Mouse (Mus musculus) thymus, postnatal 25 days (tissue): Measurements from ENCODE around the gene Plagl1.

Experiments used
- DNase-seq: peaks from one replicate; pipeline ENCODE4 v3.0.0; 2022

The Plagl1 gene

DNA sequence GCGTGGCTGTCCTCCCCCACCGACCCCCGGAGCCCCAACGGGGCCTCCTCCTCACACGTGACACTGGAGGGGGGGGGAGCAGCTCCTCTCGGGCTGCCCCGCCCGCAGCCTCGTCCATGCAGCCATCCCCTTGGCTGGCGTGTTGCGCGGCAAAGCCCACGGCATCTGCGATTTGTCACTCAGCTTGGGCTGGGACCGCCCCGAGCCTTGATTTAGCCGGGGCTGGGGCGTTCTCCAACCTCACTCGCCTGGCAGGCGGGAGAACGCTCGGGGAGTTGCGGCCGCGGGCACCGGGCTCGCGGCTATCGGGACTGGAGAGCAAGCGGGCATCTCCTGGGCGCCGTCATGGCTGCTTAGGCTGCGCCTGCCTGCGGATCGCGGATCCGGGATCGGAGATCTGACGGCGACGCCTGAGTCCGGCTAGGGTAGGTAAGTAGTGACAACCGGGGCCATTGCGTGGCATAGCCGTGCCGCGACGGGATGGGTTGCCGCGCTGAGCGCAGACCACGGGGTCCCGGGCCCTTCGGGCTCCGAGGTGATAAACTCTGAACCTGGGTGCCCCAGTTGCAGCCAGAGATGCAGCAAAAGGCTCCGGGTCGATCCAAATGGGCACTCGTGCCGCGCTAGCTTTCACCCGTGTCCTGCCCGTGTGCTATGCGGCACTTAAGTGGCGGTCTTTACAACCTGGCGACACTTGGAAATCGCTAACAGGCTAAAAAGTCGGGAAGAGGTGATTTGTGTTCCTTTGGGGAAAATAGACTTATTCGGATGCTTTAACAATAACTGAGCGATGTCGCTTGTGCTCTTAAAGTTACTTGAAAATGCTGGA, 30.5 kb downstream of the Plagl1 start:
- DNase-seq = peak; percentile 36

DNA sequence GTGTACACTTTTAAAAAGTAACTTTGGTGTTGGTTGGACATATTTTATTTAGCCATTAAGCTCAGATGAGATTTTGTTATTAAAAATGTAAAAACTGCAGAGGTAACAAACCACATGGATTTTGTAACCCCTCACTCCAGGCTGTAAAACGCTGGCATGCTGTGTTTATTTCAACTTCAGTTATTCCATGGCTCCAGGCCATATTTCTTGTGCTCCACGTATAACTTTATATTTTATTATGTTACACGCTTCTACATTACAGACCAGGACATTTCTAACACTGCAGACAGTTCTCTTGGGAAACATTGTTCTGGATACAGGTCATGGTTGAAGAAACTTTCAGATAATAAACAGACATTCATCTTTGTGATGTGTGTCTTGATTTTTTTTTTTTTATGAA, 32.7 kb downstream of the Plagl1 start:
- no peak for DNase-seq

DNA sequence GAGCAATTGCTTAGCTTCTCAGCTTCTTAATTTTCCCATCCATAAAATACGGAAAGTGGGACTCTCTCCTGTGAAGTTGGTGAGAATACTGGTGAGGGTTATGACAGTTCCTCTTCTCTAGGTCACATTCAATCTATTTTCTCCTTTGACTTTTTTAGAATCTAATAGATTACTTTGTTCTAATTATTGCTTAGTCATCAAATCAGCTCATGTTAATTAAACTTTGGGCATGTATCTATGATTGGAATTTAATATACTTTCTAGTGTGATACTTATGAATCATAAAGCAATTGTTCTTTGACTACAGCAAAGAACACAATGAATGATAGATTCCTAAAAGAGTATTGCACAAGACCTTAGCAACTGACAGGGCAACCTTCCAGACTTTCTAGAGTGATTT, 38.6 kb downstream of the Plagl1 start:
- DNase-seq = no peak

DNA sequence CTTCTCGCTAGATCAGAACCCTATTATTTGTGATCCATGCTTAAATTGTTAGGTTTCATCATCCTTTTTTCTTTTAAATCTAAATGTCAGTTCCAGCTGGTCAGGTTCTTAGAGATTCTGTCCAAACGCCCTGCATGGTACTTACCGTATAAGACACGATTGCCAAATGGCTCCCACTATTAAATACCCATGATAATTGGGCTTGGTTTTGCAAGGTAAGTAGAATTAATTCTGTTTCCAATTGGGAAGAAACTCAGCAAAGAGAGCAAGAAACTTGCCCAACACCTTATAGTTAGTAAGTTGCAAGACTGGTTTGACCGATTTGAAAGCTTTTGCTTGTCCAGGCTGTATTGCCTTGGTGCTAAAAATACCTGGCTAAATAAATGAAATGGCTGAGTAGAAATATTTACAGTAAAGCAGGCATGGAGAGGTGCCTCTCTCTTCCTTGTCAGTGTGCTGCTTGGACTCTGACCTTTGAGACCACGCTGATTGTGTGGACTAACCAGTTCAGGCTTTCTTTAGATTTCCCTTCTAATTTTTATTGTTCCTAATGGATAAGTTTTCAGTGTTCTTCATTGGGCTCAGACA, 39.9 kb downstream of the Plagl1 start:
- no peak for DNase-seq

DNA sequence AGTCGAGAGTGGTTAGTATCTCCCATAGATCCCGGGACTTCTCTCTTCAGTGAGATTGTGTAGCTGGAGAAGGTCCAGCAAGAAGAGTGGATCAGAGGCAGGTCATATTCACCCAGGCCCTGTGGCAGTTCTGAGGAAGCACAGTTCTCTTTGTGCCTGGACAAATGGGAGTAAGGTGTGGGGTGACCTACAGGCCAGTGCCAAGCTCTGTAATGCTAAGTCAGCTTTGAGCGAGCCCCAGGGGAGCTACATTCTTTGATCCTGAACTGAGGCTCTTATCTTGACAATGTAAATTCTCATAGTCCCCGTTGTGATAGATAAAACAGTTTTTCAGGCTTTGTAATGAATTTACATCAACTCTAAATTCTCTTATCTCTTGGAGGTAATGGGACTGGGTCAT, 42.1 kb downstream of the Plagl1 start:
- no peak for DNase-seq

DNA sequence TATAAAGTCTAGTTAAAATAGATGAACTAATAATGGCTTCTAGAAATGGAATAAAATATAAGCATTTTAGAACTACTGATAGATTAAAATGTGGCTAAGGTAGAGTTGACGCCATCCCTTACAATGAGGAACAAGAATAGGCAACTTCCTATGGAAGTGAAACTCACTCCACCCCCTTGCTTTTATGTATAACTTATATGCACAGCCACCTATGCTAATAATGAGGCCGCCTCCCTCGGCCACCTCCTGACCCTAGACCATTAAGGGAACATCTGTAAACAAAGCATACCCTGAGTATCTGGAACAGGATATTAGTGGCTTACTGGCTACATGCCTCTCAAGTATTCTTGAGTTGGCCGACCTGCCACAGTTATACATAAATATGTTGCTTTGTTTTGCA, 43.5 kb downstream of the Plagl1 start:
- no peak for DNase-seq

DNA sequence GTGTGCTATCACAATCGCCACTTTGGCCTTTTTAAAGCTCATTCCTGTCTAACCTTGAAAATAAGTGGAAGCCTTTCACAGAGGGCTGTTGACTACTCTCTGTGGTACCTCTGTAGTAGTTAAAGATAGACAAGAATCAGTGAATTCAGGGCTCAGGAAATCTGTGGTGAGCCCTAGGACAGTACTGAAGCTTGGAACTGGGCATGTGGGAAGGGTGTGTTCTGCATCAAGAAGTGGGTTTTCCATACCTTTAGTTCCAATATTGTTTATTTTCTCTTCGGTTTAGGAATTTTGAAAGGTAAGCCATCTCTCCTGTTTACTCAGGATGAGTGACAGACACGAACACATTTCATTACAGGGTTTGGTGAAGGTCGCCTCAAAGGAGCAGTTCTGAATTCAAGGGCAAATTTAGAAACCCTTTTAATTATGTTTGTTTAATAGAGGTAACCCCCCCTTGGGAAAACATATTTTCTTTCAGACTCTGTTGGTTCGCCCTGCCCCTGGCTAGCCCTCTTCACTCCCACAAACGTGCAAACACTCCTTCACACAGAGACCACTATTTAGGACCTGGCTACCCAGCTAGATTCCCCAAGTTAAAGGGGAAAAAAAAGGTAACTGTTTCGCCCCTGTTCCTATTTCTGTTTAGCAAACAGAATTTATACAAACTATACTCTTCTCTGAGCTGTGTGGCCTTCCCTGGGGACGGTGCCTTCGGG, 46.8 kb downstream of the Plagl1 start:
- DNase-seq = no peak

DNA sequence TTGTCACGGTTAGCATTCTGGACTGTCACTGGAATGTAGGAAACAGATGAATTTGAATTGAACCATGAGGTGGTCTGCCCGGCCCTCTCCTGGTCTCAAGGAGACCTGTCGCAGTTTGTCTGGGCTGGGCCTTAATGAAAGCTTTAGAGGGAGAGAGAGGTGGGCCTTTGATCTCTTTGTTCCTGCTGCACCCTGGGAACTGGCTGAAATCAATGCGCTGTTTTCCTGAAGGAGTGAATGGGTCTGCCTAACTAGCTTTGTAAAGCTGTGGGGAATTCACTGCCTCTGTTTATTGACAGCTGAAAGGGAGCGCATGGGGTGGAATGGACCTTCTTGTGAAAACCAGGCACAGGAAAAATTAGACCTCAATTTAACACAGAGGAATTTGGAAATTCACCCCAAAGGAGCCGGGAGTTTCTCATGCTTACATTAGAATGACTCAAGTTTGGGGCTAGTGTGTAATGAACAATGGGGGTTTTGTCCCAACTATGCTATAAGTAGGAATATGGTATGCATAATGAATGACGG, 47.8 kb downstream of the Plagl1 start:
- DNase-seq = no peak

DNA sequence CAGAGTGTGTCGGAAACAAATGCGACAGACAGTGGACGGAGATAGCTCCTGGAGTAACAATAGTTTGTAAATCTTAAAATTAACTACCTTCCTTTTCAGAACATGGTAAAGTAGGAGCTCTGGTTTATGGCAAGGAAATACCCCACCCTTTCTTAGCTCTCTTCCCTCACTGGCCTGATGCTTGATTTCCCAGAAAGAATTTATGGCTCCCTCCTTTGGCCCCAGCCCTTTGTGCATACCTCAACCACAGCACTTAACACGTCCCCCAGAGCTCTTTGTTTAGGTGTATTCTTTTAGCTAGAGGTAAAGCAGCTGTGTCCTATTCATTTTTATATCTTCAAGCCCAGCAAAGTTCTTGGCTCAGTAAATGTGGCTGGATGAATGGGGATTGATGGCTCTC, 48.5 kb downstream of the Plagl1 start:
- DNase-seq = no peak

DNA sequence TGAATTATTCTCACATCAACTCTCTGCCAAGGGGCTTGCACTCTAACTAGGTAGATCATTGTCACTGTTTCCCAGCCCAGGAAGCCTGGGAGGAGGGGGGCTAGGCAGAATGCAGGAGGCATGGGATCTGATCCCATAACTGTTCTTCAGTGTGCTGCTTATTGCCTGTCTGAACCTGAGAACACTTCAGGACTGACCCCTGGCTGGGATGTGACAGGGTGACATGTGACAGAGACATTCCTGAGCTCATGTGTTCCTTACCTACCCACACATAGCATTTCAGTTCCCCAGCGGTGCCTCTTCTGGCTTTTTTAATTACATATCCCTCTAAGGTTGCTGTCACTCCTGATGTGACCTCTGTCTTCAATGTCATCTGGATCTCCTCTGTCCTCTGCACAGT, 49.5 kb downstream of the Plagl1 start:
- DNase-seq = no peak

DNA sequence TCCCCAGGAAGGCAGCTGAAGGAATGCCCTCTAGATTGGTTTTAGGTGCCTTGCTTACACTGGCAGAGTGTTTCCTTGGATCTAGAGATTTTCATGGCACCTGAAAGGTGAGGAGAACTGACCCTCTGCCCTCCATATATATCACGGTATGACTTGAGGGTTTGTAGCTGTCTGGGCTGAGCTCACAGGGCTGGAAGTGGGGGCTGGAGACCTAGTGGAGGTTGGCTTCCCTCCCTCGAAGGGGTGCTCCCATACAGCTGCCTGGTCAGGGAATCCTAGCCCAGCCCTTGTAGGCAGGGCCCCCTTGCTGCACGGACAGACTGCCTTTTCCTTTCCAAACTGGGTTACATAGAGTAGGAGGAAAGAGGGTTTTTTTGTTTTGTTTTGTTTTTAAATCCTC, 52.5 kb downstream of the Plagl1 start:
- DNase-seq = no peak

DNA sequence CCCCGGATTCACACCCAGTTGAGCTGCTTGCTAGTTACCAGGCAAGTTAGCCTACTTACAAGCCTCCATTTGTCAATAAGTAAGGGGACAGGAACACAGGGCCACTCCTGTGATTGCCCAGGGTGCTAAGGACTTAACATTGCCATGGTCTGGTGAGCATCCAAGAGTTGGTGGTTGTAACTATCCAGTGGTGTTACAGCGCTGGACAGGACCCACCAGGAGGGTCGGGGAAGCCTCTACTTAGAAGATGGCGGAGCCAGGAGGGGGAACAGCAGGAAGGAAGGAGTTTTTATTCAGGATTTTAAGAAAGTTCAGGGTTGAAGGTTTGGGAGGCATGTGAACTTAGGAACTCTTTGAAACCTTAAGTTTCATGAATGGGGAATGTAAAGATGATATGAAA, 53.3 kb downstream of the Plagl1 start:
- DNase-seq = no peak

DNA sequence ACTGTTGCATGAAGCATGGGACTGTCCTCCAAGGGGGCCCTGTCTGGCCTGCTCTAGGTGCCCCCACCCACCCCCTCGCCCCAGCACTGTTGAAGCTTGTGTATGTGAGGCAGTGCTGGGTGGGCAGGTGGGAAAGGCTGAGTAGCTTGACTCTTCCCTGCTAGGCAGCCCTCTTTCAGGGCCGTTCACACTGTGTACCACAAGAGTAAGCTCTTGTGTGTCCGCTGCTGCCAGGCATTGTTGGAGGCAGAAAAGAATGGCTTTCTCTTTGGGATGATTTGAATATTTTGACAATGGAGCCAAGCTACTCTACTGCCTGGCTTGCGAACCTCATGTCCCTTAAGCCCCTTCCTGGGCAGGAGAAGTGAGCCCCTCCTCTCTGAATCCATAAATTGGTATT, 54.7 kb downstream of the Plagl1 start:
- DNase-seq = no peak

DNA sequence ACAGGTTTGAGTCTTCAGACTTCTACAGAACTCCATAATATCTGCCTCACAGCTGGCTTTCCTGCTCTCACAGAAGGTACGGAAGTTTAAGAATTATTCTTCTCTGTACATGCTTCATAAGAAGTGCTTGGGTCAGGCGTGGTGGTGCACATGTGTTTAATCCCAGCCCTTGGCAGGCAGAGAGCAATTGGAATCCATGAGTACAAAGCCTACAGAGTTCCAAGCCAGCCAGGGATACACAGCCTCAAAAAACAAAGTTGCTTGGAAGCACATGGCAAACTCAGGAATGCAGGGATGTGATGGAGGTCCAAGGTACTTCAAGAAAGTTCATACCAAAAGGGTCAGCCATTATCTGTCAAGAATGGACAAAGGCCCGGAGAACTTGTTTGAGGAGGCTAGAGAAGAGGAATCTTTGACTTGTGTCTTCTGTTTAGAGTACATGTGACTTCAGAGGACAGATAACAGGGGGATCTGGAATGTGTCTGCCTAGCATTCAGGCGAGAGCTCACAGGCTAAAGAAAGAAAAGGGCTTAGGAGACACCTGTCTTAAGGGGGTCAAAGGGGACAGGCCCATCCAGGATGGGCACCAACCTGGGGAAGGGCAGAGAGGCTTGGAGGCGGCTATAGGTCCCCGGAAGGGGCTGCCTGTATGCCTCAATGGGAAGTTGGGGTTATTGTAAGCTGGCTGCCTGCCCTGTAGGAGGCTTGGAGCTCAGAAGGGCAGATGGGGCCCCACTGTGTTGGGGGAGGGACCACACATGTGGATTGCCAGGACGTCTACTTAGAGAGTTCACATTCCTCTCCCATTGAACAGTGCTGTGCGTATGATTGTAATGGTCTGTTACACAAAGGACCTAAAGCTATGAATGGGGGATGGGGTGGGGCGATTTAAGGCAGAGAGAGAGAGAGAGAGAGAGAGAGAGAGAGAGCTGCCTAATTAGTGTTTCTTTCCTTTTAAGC, 56.7 kb downstream of the Plagl1 start:
- DNase-seq = no peak

DNA sequence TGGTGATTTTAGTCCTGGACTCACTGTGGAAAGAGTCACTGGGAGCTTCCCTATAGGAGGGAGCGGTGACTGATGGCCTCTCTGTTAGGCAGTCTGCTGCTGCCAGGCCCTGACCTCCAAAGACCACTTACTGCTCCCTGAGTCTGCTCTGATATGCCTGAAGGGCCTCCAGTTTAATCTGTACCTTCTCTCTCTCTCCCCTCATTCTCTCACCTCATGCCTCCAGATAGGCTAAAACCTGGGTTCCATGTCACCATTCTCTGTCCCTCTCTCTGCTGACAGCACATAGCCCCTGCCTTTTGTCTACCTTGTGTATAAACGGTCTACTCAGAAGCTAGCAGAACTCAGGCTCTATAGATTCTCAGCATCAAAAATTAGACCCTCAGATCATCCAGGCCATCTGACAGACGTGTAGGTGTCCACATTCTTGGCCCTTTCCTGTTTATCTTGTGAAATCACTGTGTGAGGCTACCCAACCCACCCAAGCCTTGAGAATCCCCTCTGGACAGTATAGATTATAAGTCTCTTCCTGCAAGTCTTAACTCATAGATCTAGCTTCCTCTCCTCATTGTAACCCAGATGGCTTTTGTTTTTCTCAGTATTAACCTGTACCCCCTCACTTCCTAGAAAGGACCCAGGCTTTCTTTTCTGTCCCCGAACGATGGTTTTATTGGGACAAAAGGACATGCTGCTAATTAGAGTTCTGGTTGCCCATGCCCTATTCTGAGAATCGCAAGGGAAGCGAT, 57.9 kb downstream of the Plagl1 start:
- DNase-seq = no peak

DNA sequence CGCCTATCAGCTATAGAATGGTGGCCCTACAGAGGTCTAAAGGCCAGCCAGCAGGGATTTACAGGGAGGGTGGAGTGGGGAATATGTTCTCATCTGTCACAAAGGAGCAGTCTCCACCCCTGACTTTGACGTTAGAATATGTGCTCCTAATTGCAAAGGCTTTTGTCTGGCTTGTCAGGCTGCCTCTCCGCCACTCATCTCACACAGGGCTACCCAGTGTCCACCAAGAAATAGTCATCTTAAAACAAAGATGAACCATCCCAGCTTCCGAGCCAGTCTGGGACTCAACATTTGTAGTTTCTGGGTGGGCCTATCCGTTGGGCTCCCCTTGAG, 58.4 kb downstream of the Plagl1 start:
- DNase-seq = no peak

DNA sequence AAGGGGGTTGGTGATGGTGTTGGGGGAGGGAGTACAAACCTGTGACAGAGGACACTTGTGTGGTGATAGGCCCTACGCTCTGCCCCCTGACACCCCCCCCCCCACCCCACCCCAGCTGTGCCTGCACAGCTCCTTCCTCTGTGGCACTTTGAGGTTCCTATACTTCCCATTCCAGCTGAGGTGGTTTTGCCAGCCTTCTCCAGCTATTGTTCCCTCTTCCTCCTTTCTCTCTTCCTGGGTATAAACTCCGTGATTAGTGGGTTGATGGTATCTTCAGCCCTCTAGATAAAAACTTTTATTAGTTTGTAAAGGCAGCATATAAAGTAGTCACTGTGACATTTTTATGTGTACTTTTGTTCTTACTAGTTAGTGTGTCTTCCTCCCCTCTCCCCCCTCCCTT, 59.0 kb downstream of the Plagl1 start:
- DNase-seq = no peak

DNA sequence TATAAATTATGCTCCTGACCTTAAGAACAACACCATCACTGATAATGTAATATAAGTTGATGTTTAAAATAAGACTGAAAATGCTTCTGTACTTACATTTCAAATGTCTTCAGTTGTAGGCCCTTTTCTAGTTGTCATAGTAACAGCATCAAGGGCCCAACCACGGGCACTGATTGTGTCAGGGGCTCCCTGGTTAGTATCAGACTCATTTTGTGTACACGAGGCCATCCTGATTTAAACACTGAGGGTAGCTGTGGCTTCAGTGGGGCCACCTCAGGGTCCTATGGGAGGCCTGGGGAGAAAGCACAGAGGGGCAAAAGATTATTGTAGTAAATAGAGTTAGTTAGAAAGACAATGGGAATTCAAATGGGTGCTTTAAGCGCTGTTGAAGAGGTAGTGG, 65.5 kb downstream of the Plagl1 start:
- no peak for DNase-seq

DNA sequence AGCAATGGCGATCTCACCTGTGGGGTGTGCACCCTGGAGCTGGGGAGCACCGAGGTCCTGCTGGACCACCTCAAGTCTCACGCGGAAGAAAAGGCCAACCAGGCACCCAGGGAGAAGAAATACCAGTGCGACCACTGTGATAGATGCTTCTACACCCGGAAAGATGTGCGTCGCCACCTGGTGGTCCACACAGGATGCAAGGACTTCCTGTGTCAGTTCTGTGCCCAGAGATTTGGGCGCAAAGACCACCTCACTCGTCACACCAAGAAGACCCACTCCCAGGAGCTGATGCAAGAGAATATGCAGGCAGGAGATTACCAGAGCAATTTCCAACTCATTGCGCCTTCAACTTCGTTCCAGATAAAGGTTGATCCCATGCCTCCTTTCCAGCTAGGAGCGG, 67.0 kb downstream of the Plagl1 start:
- peak; percentile 19 for DNase-seq

DNA sequence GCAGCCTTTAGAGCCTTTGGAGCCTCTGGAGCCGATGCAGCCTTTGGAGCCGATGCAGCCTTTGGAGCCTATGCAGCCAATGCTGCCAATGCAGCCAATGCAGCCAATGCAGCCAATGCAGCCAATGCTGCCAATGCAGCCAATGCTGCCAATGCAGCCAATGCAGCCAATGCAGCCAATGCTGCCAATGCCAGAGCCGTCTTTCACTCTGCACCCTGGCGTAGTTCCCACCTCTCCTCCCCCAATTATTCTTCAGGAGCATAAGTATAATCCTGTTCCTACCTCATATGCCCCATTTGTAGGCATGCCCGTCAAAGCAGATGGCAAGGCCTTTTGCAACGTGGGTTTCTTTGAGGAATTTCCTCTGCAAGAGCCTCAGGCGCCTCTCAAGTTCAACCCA, 67.6 kb downstream of the Plagl1 start:
- DNase-seq = no peak

DNA sequence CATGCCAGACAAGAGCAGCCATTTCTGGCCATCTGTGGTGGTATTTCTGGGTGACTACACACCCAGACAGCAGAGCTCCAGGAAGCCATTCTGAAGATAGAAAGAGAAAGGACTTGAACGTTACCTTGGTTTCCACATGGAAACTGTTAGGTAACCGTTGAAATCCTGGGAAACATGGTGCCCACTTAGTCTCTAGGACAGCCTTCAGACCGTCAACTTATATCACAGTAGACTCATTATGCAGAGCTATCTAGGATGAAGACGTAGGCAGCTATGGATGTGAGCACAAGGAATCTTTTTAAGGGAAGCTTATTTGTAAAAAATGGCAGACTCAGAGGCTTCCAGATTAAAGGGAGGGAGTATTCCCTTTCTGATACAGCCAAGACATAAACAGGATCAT, 73.5 kb downstream of the Plagl1 start:
- DNase-seq = no peak

DNA sequence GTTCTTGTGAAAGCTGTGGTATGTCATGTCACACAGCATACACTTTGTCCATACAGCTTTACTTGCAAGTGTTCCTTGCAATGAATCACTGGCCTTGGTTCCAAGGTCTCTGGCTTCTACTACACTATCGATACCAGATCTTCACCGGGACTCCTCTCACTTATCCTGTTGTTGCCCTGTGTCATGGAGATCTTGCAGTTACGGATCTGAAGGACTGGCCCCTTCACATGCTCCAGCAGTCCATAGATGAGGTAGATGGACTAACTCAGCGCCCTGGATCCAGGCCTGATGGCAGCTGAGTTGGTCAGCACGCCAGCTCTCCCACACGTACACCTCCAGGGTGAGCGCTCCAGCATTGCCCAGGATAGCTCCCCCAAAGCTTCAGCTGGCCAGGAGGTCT, 75.0 kb downstream of the Plagl1 start:
- no peak for DNase-seq
